Mouse (Mus musculus): ENCODE data around the gene Tex19.2.

Gene Tex19.2

DNA sequence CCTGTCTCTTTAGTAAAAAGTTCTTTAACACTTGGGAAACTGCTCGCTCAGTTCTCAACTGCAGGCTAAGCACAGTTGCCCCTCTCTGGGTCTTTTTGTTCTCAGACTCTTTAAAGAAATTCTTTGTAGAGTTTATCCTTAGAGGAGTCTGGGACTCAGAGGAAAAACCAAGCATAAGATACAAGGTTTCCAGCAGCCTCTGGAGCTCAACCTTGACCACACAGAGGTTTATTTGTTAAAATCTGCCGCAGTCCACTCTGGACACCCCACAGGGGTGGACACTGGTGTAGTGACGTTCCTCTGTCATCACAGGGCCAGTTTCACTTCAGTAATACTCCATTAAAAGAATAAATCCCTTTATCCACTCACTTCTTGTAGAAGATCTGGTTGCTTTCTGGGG, at the start of gene Tex19.2:
Tex19.2 (minus strand) TSS at position 101 of the 400 bp plus-strand sequence.
- no peak for DNase-seq (ENCODE audit: extremely low read depth, low read depth)

DNA sequence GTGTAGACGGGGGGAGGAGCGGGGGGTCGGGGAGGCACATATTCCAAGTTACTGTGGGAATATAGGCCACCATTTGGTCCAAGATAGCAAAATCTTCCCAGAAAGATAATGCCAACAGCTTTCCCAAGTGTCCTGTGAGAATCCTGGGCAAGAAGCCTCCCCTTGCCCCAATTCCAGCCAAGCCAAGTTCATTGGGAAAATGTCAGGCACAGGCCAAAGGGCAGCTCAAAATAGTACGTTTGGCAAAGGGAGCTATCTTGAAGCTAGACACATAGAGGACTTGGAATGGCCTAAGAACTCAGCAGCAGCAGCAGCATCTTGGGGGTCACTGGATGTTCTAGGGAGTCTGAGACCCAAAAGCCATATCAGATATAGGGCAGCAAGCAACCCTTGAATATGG, 45.3 kb upstream of the Tex19.2 start:
- DNase-seq (ENCODE audit: extremely low read depth, low read depth), result no peak

DNA sequence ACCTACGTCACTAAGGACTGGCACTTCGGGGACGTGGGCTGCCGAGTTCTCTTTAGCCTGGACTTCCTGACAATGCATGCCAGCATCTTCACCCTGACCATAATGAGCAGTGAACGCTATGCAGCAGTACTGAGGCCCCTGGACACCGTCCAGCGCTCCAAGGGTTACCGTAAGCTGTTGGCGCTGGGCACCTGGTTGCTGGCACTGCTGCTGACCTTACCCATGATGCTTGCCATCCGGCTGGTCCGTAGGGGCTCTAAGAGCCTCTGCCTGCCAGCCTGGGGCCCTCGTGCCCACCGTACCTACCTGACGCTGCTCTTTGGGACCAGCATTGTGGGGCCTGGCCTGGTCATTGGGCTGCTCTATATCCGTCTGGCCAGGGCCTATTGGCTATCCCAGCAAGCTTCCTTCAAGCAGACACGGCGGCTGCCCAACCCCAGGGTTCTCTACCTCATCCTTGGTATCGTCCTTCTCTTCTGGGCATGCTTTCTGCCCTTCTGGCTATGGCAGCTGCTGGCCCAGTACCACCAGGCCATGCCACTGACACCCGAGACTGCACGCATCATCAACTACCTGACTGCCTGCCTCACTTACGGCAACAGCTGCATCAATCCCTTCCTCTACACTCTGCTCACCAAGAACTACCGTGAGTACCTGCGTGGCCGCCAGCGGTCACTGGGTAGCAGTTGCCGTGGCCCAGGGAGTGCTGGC, 42.3 kb upstream of the Tex19.2 start:
- DNase-seq (ENCODE audit: extremely low read depth, low read depth), result no peak

DNA sequence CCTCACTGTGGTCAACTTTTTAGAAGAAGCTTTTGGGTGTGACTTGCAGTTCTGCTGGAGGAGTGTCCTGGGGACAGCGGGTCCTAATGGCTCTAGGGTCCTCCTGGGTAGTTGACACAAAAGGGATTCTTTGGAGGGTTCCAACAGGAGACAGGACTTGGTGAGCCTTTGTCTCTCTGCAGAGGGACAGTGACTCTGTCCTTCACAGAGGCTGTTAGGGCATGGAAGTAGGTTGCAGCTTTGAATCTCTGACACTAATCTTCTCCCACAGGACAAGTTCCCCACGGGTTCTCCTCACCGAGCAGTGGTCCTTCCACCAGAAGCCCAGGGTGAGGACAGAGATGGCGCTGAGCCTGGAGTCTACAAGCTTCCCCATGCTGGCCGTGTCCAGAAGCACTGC, 41.5 kb upstream of the Tex19.2 start, which contains the start of gene Uts2r:
Uts2r (plus strand) TSS at position 301 of the 400 bp plus-strand sequence.
- DNase-seq (ENCODE audit: extremely low read depth, low read depth), result no peak

DNA sequence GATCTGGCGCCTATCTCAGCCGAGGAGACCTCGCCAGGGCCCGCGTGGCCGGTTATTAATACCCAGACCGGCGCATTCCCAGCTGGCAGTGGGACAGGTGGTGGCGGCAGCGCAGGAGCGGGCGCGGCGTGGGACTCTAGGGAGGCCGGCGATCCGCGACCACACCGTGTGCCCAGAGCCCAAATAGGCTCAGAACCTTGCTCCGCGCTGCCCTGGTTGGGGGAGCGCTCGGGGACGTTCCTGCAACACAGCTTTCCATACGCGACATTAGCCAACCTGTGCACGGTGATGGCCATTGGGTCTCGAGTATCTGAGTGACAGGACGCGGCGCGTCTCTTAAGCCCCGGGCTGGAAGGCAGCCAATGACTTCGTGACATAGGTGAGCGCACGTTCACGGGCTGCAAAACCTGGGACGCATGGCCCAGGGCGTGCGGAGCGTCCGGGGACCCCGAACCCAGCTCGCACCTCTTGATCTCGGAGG, 38.0 kb upstream of the Tex19.2 start:
- no peak for DNase-seq (ENCODE audit: extremely low read depth, low read depth)

DNA sequence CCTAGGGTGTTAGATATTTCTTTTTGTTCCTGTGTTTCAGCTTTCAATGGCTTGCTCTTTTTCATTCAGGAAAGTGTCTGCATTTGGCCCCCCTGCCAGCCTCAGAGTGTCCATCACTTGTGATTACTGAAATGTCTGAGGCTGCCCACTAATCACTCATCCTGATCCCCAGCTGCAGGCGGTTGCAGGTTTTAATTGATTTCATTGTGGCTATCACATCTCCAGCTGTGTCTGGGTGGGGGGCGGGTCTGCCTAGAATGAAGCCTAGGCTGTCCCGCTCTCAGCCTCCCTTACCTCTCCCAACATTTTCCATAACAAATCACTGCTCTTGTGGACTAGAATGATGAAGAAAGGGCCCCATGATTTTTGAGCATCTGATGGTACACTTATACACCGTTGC, 35.7 kb upstream of the Tex19.2 start:
- no peak for DNase-seq (ENCODE audit: extremely low read depth, low read depth)

DNA sequence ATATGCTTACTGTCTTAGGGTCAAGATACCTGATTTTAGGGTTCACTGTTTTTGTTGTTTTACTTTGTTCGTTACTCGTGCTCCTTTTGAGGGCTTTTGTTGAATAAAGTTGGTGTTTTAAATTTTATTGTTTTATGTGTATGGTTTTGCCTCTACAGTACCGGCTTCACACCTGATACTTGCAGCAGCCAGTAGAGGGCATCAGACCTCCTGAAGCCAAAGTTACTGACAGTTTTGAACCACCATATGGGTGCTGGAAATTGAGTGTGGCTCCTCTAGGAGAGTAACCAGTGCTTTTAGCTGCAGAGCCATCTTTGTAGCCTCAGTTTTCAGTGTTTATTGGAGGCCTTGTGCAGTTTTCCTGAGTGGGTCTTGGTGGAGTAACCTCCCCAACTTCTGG, 29.7 kb upstream of the Tex19.2 start:
- DNase-seq (ENCODE audit: extremely low read depth, low read depth), result peak; percentile 19

DNA sequence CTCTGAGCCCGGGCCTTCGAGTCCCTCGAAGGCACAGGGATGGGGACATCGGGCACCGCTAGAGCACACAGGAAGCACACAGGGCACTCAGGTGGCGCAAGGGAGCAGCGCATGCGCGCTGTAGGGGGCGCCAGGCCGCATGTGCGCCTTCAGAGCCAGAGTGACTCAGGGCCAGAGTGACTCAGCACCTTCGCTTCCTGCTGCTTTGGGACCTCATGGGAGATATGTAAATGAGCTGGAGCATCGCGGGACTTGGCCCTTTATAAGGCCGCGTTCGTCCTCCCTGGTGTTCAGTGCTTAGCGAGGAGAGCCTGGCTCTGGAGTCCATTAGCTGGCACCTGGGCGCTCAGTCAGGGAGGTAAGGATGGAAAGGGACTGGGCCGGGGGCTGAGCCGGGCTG, 27.4 kb upstream of the Tex19.2 start, which contains the start of gene Tex19.1:
Tex19.1 (plus strand) TSS at position 279 of the 400 bp plus-strand sequence.
- no peak for DNase-seq (ENCODE audit: extremely low read depth, low read depth)

DNA sequence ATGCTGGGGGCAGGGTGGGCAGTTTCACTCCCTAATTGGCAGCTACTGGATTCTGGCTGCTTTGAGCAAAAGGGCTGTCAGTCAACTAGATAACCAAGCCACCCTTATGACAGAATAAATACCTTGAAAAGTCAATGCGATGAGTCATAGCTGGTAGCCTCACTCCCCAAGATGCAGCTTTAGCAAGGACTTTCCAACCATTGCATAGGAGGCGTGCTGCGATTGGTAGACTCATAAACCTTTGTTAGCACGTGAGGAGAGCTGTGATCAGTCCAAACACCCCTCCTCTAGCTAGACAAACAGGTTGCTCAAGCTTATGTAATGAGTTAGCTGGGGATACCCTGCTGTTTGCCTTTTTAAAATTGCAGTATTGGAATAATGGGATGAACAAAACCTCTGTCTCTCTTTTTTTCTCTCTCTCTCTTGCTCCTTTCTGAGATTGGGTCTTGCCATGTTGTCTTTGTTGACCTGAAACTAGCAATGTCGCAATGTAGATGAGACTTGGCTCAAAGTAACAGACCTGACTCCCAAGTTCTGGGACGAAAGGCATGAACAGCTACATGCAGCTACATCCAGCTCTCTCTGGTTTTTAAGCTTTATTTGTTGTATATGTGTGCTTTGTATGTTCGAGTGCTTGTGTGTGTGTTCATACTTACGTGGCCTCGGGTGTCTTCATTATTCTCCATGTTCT, 25.0 kb upstream of the Tex19.2 start:
- no peak for DNase-seq (ENCODE audit: extremely low read depth, low read depth)

DNA sequence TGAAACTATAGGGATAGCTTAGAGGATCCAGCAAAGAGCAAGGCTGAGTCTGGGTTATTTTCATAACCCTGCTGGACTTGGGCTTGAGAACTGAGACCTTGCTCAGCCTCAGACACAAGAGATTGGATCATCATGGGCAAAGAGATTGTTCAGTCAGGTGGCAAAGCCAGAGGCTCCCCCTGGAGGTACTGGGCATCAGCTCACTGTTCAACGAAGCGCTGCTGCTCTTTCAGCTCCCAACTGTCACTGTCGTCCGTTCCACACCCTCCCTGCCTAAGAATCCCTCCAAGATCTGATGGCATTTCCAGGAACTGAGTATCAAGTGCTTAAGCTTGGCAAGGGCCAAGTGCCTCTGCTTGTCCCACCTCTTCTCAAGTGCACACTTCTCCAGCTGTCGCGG, 20.3 kb upstream of the Tex19.2 start:
- DNase-seq (ENCODE audit: extremely low read depth, low read depth), result no peak

DNA sequence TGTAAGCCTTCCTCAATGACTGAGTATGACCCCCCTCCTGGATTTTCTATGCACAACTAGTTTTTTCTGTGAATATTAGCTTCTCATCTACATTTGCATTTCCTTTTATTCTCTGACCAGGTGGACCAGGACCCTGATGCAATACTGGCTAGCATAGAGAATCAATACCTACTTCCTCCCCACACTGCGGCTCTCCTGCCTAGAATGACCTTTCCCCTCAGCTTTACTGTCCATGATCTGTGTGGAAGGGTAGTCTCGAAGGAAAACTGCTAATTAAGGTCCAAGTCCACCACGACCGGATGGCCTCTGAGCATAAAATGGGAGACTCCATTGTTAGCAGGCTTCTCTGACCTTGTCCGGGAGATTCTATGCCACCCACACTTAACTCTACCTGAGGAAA, 19.2 kb upstream of the Tex19.2 start:
- no peak for DNase-seq (ENCODE audit: extremely low read depth, low read depth)

DNA sequence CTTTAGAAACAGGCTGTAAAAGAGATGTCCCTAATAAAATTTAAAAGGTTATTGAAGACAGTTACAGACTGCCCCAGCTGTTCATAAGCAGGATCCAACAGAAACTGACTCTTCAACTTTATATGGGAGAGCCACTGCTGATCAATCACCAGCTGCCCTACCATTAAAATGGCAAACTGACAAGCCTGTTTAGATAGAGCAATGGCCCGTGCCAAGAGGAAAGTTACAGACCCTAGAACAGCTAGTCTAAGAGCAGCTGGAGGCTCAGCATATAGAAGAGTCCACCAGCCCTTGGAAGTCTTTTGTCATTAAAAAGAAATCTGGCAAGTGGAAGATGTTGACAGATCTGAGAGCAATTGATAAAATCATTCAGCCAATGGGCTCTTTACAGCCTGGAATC, 16.1 kb upstream of the Tex19.2 start:
- DNase-seq (ENCODE audit: extremely low read depth, low read depth), result no peak

DNA sequence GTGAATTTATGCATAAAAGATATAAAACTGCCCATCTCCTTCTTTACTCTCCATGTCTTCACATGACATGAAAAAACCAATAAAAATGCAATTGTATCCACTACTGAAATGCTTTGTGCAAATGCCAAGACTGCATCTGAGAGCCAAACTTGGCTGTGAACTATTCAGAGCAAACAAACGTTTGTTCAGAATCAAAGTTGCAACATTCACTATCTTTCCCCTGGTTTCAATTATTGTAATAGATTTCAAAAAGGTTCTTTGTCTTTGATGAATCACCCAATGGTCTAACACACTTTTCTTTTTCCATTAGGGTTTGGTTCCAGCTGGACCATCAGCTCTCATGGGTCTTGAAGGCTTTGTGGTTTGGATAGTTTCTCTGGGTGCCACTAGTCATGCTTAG, 11.1 kb upstream of the Tex19.2 start:
- no peak for DNase-seq (ENCODE audit: extremely low read depth, low read depth)

DNA sequence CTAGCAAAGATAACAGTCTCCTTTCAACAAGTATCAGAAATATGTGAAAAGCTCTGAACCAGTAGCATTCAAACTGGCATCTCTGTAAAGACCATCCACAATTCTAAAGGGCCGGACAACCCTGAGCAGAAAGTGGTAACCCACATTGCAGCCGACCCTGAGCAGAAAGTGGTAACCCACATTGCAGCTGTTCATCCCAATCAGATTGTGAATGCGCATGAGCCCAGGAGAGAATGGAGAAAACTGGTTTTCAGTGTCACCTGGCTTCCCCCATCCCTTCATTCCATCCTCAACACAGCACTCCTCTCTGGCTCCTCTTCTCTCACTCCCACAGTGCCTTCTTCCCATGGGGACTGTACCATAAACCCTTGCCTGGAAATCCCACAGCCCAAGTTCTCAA, 9.0 kb upstream of the Tex19.2 start:
- DNase-seq (ENCODE audit: extremely low read depth, low read depth), result no peak

DNA sequence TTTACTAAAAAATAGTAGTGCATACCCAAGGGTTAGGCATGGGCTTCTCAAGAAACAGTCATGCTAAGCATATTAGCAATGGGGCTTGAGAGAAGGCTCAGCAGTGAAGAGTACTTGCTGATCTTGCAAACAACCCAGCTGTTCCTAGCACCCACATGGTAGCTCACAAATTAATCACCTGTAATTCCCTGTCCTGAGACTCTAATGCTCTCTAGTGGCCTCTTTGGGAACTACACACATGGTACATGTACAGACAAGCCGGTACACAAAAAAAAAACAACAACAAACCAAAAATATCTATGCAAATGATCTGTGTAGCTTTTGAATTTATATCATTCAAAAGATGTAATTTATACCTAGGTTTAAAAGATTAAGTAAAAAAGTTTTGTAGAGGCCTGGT, 7.9 kb upstream of the Tex19.2 start:
- DNase-seq (ENCODE audit: extremely low read depth, low read depth), result peak; percentile 57

DNA sequence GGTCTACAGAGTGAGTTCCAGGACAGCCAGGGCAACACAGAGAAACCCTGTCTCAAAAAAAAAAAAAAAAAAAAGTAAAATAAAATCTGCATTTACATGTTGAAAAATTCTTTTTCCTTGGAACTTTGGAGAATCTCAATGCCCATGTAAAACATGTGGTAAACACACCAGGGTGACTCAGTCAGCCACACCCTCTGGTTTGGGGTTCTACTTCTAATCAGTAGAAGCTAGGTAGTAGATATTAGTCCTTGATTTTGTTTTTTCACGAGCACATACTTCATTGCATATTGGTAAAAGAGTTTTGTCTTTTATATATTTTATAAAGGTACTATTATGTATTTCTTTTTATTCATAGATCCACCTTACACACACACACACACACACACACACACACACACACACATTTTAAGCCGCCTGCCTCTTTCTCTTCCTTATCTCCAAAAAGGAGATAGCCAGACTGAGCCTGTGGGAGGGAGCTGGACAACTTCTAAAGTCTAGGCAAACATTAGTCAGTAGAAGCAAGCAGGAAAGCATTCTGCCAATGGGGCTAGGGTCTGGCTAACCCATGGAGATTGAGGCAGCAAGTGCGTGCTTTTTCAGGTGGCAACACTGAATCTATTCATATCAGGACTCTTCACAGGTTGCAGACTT, 7.2 kb upstream of the Tex19.2 start:
- DNase-seq (ENCODE audit: extremely low read depth, low read depth), result no peak

DNA sequence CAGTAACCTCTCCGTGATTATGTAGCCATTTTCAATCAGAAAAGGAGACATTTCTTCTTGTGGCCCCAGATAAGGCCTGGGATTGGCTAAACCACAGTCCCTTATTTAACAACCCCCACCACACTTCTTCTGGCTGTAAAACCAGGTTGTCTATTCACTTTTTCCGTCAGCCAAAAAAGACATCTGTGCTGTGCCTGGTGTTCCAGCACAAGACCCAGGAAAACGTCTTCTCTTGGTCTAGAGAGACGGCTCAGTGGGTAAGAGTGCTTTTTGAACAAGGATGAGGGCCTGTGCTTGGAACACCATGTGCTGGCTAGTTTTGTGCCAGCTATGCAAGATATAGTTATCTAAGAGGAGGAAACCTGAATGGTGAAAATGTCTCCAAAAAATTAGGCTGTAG, 5.0 kb upstream of the Tex19.2 start:
- DNase-seq (ENCODE audit: extremely low read depth, low read depth), result no peak

DNA sequence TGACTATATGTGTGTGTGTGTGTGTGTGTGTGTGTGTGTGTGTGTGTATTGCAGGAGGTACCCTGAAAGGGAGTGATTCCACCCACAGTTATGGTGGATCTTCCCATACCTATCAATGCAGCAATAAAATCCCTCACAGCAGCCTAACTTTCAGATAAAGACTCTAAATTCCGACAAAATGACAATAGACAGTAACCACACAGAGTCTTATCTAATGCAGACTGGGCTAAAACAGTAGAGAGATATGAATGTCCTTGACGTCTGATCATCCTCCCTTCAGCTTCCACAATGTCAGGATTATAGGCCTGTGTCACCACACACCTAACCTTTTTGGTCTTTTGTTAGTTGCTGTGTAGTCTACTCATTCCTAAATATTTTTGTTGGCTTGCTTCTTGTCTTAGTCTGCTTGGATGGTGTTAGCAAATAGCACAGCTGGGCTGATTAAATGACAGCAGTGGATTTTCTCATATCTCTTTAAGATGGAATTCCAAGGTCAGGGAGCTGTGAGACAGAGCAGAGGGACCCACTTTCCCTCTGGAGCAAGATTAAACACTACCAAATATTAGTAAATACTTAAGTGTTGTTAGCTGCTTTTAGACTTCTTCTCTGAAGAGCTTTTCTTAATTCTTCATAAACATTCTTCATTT, 3.7 kb upstream of the Tex19.2 start:
- DNase-seq (ENCODE audit: extremely low read depth, low read depth), result no peak

DNA sequence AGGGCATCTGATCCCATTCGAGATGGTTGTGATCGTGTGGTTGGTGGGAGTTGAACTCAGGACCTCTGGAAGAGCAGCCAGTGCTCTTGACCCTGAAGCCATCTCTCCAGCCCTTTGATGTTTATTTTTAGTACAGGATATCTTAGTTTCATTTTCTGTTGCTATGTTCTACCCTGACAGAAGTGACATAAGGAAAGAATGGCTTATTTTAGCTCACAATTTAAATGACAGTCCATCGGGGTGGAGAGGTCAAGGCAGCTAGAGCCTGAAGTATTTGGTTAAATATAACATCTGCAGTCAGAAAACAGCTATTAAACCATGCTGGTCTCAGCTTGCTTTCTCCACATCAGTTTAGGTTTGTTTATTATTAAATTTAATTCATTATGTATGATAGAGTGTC, 2.7 kb upstream of the Tex19.2 start:
- DNase-seq (ENCODE audit: extremely low read depth, low read depth), result no peak

DNA sequence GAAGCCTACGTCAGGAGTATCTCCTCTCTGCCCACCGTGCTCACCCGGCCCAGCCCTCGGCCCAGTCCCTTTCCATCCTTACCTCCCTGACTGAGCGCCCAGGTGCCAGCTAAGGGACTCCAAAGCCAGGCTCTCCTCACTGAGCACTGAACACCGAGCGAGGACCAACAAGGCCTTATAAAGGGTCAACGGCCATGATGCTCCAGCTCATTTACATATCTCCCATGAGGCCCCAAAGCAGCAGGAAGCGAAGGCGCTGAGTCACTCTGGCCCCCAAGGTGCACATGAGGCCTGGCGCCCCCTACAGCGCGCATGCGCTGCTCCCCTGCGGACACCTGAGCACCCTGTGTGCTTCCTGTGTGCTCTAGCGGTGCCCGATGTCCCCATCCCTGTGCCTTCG, 371 bp downstream of the Tex19.2 start:
- peak; percentile 79 for DNase-seq (ENCODE audit: extremely low read depth, low read depth)

DNA sequence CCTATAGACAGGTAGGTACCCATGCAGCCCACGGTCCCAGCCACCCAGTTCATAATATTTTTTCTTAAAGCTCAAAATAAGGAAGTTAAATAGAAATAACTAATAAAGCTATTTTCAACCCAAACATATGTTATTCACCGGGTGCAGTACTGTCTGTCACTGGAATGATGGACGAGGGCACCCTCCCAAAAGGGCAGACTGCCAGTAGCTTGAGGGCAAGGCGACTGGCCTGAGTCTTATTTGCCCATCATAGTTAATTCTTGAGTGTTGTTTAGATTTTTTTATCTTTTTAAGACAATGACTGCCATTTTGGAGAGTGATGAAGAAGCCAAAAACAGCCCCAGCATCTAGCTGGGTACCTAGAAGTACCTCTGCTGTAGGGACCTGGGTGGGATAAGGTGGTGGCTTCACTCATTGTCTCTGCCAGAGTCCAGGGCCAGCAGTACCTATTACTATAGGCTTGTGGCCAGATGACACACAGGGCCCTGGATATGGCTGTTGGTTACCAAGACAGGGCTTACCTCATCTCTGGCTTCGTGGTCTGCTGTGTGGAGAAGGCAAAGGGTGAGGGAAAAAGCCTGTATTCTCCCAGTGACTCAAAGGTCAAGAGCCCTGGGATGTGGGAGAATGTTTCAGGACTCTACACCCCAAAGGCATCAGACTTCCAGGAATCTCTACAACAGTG, 6.2 kb downstream of the Tex19.2 start:
- no peak for DNase-seq (ENCODE audit: extremely low read depth, low read depth)
